Mouse (Mus musculus) hematopoietic stem cell, adult 5-6 weeks (primary cell): ENCODE measurements at regions not wholly inside any gene's neighbourhood (a gene's known extent, or its start where the extent isn't known, plus 50 kb on each side); places are given as distances from the start of the nearest gene placed in this dataset.

Experiments used
- ATAC-seq, 2 experiments: fragments of 125-278 bp in 1 of 2; replicated peaks in 1 of 2; 2 replicates each; pipeline ENCODE4 v1.8.0; 2016 to 2017; ENCODE audit warnings: inconsistent platforms in 2 of 2, mild to moderate bottlenecking in 2 of 2, moderate number of reproducible peaks in 2 of 2, low read depth in 1 of 2, moderate TSS enrichment in 1 of 2; ENCODE audit not compliant: low FRiP score in 2 of 2, poor library complexity in 2 of 2, severe bottlenecking in 2 of 2, insufficient read depth in 1 of 2, low TSS enrichment in 1 of 2

DNA sequence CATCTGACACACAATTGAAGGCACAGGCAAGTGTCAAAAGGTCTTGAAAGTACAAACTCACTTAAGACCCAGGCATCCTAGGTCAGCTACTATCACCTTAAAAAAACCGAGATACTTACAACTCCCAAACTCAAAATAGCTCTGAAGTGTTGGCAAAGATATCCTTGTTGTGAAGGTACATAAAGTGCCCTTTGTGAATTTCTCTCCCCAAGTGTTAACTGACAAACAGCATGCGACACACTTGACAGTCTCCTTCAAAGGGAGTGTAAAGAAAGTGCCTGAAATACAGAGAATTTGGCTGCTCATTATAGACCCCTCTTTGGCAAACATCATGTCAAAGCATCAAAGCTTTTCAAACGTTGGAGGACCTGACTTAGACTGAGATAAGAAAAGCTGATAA, 2634.2 kb downstream of the 9330182O14Rik start:
- no peak for ATAC-seq

DNA sequence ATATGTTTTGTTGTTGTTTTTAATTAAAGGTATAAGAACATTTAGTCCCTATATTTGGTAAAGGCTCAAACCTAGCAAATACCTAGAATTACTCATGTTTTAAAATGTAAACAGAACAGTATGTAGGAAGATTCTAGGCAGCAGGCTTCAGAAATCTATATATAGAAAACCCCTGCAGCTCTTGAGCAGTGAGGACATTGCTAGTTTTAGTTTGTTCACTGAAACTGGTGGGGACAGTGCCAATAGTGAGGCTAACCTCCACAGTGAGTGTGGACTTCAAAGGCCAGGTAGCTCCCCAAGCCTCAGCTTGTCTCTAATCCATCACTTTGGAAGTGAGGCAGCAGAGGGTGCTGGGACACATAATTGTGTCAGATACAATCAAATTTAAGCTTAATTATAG, 2645.7 kb downstream of the 9330182O14Rik start:
- no peak for ATAC-seq

DNA sequence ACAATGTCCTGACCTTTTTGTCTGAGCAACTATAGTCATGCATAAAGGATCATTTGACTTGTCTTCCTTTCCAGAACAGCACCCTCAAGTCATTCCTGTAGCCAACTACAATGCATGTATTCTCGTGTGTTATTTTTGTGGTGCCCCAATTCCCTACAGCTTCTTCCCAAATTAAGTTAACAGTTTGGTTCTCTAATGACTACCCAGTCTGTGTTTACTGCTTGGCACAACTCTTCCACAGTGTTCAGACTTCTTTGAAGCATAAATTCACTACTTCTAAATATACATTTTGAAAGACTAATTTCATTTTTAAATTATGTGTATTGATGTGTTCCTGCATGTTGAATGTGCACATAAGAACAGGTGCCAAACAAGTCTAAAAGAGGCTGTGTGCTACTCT, 2667.1 kb downstream of the 9330182O14Rik start:
- ATAC-seq = no peak

DNA sequence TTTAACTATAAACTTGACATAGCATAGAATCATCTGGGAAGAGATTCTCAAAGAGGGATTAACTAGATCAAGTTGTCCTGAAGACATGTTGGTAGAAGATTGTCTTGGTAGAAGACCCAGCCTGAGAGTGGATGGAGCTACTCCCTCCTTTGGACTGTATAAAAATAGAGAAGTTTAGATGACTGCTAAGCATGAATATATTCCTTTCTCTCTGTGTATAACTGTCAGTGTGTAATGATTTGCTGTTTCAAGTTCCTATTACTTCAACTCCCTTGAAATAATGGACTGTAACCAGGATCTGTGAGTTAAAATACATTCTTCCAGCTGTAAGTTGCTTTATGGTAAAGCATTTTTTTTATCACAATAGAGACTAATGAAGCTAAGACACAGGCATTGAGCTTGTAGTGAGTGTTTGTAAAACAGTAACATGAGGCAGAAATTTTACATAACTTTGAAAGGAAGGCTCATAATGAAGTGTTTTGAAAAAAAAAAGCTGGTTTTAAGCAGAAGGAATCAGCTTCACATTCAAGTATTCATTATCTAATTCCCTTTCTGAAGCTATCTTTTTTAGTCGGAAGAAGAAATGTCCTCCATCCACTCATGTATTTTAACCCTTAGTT, 2676.8 kb downstream of the 9330182O14Rik start:
- ATAC-seq = no peak

DNA sequence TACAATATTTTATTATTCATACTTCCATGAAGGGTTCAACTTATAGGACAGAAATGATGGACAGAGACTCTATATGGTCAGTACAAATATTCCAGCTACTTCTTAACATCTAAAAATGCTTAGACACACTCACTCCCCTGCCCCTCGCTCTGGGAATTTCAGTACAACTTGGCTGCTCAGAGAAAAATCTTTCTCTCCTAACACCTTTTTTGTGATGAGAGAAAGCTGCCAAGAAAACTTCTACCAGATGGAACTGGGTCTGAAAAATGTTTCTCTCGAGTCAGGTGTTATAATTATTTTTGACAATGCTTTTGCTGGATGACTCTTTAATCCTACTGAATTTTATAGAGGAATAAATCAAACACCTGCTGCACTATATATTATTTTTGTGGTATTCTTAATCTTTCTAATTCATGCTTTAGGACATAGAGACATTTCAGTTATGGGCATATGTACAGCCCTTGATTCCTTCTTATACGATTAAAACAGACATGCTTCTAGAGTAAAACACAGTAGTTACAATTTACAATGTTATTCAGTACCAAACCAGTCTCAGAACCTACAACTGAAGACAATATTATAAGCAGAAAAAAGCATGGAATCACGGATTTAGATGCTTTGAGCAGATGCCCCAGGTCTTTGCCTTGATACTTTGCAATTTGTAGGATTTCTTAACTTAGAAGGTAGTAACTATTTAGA, 2681.0 kb downstream of the 9330182O14Rik start:
- no peak for ATAC-seq

DNA sequence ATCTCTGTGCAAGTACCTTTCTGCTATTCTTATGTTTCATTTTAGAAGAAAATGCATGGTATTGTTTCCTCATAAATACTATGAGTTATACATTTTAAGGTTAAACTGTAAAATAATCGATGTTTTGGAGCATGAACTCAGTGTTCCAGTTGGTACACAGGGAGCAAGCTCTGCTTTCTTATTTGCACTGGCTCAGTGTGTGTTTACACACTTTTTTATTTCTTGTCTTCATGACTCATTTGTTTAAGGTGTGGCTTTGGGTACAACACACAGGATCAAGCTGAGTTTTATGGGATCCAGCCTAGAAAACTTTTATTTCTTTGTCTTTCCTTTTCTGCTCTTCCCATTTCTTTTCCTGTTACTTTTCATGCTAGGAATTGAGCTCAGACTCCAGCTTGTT, 2704.7 kb downstream of the 9330182O14Rik start:
- ATAC-seq = no peak

DNA sequence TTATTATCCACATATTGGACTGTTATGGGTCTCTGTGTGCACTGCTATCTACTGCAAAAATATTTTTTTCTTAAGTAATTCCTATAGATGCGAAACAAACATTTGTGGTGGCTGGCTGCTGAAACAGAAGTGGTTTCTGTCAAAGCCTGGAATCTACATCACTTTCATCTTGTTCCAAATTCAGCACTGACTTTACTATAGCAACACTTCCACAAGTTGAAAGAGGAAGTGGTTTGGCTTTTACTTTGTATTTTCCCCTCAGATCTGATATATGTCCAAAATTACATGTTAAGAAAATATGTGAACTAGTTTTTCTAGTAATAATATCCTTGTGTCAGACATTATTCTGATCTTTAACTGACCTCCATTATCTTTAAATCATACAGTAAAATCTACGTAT, 2715.8 kb downstream of the 9330182O14Rik start:
- ATAC-seq = peak; percentile 49 to 56; a peak in 2 of 4 replicates

DNA sequence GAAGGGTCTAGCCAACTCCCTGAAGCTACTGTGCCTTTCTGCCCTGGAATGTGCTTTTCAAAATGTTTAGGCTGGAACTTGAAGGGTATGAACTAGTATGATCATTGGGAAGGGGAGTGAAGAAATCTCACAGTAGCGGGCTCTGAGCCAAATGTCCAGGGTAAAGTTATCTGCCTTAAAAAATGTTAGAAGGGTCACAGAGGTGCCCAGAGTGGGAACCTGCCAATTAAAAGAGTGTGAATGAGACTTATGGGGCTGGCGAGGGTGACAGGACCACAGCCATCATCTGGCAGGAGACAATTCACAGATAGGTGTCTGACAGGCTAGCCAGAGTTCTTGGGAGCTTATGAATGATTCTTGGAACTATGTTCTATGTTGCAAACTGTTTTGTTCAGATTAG, 2738.3 kb downstream of the 9330182O14Rik start:
- ATAC-seq = no peak

DNA sequence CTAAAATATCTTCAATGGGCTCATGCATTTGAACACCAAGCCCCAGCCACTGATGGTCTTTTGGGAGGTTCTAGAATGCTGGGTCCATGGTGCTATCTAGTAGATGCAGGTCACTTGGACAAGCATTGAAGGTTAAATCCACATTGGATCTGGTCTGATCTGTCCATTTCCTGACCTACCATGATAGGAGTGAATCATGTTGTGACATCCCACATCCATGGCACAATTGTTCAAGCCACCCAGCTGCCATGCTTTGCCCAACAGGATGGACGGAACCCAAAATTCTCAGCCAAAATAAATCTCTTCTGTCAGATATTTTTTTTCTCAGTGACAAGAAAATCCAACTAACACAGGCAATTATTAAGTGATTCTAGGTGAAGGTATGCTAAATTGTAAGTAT, 2760.4 kb downstream of the 9330182O14Rik start:
- no peak for ATAC-seq

DNA sequence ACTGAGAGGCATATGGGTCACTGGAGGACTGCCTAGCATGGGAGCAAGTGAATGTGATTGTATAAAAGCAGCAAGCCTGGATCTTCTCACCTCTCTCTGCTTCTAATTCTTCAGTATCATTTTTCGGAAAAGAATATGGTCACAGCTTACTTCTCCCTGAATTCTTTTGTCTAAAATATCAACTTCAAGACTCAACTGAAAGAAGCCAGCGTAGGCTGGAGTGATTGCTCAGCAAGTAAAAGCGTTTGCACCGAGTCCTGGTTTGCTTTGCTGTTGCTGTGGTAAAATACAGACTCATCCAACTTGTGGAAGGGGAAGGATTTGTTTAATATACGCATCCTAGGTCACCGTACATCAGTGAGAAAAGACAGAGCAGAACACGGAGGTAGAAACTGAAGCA, 2765.9 kb downstream of the 9330182O14Rik start:
- ATAC-seq = no peak

DNA sequence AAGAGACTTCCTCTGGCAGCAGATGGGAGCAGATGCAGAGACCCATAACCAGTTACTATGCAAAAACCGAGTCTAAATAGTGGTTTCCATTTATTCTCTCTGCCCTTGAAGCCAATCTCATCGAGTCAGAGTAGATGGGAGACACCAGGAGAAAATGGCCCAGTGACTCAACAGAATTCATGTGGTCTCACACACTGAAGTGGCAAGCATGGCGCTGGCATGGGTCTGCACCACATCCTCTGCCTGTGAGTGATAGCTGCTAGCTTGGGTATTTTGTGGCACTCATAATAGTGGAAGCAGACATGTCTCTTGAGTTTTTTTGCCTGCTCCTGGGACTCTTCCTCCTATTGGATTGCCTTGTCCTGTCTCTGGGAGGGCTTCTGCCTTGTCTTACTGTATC, 2767.6 kb downstream of the 9330182O14Rik start:
- ATAC-seq = peak; percentile 49 to 64; a peak in 3 of 4 replicates

DNA sequence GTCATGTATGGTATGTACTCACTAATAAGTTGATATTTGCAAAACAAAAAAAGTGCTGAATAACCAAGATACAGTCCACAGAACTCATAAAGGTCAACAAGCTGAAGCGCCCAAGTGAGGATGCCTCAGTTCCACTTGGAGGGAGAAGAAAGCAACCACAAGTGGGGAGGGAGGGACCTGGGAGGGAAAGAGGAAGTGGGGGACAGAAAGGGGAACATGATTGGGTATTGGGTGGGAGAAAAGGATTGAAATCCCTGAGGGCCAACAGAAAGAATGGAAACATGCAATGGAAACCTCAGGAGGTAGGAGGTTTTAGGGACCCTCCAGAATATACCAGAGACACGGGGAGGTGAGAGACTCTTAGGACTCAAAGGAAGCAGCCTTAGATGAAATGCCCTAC, 2777.2 kb downstream of the 9330182O14Rik start:
- no peak for ATAC-seq

DNA sequence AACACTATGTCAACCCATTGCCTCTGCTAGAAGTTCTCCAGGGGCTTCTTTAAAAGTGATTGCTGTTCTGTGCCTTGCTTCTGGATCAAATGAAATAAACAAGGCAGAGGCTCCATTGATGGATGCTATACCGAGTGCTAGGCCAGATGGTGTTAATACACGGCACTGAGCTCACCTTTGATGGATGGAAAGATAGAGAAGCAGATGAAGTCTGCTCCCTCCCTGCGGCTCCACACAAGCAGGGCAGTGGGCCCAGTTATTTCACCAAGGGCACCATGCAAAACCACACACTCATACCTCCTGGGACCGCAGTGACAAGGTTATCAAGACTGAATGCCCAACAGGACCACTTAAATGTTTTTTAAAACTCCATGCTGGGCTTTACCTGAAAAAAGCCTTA, 2778.7 kb downstream of the 9330182O14Rik start:
- ATAC-seq = no peak

DNA sequence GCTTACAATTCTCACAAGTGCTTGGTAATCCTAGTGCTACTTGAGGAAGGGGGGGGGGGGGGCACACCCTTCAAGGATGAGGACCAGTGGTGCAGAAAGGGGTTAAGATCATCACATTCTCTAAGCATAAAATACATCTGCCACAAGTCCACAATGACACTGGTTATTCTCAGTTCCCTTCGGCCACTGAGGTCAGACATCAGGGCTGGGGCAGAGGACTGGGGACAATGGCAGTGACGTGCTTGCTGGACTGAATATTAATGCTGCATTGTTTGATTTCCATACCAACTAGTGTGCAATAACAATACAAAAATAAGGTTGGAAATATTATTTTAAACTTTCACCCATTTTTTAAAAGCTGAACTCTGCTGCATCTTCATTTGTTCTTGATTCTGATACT, 2779.1 kb downstream of the 9330182O14Rik start:
- ATAC-seq = no peak

DNA sequence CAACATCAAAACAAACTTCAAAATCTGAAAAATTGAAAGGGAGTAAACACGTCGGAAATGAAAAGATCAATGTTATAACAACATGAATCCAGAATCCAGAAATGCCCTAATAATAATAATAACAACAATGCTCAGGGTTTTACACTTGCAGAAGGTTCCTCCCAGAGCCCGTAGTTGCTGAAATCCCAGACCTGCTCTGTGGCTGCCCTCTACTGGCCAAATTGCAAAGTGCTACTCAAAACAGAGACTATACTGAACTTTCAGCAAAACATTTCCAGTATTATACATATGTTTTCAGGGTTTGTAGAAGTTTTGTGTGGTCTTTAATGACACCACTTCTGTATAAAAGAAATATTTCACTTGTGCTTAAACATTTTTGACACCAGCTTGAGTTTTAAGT, 2779.9 kb downstream of the 9330182O14Rik start:
- peak; percentile 59 to 64; a peak in 2 of 4 replicates for ATAC-seq

DNA sequence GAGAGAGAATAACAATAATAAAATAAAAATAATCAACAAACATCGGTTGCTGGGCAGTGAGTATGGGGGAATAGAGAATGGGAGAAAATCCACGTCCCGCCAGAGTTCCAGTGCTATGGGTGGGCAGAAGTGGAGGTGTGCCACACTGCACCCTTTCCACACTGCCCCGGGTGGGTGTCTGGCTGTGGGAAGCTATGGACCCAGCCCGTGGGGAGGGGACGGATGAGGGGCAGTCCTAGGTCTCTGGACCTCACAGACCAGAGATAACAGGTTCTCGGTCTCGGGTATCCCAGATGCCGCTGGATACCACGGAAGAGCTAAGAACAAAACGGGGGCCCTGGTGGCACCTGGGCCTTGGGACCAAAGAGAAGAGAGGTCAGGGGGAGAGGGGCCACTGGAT, 2781.0 kb downstream of the 9330182O14Rik start:
- no peak for ATAC-seq

DNA sequence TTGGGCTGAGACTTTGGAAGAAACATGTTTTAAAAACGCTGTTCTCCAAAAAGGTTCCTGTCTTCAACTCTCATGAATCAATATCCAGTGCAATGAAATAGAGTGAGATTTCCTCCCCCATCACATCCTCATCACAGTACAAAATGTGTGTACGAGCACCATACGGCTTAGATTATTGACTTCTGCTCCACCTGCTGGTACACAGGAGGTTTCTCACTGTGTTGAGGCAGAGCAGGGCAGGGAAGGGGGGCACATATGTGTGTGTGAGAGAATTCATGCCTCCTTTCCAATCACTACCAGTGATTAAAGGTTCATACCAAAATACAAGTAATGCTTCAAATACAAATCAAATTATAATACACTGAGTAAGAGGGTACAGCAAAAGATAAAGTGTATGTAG, 2787.5 kb downstream of the 9330182O14Rik start:
- ATAC-seq = no peak

DNA sequence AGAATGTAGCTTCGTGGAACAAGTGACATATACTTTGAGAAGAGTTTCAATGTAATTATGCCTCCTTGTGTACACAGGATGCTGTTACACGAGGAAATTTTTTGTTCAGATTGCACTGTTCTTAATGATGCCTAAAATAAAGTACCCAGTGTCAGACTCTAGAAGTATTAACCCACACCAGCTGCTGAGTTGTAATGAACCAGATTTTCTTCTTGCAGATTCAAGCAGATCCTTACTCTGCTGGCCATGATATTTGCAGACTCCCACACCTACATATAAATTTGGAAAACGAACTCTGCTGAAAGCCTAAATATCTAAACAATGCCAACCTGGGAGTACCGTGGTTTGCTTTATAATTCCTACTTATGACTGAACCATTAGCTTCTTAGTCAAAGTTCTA, 2794.2 kb downstream of the 9330182O14Rik start:
- ATAC-seq = no peak

DNA sequence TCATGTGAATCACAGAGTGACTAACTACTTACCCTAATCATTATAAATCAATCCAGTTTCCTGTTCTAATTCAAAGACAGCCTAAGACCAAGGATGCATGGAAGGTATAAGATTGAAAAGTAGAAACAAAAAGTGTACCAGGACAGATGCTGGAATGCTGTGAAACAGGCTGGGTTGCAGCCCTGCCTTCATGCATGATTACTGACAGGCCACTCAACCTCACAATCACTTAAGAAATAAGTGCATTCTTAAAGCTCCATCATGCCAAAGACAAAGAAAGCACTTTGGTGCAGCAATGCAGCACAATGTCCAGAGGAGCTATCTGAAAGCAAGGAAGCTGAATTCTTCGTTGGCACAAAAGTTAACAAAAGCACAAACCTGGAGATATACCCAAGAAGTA, 2810.4 kb downstream of the 9330182O14Rik start:
- ATAC-seq = no peak
